Mouse (Mus musculus) neural tube, embryonic 12.5 days (tissue): Measurements from ENCODE around the gene Agbl4. TPM values are rescaled to one million over a fixed set of nuclear protein-coding genes. Genes with fewer than 3 reads are reported as not detected.

Experiments used
- ATAC-seq: fragments of 200-750 bp; cut with Nextera tagmentation; 2 replicates; pipeline ENCODE4 v1.8.0; 2017; ENCODE audit warnings: low read depth, mild to moderate bottlenecking, moderate TSS enrichment, moderate library complexity; ENCODE audit not compliant: low FRiP score
- H3K27ac ChIP-seq: fragments of 300-500 bp; sonication (generic); 2 replicates; pipeline ENCODE4 v1.5.1; 2016
- H3K27me3 ChIP-seq: fragments of 300-500 bp; sonication (generic); replicated peaks from 2 replicates; pipeline ENCODE4 v1.6.1; 2016; ENCODE audit warnings: mild to moderate bottlenecking
- H3K36me3 ChIP-seq: fragments of 300-500 bp; sonication (generic); 2 replicates; pipeline ENCODE4 v1.6.1; 2016; ENCODE audit warnings: mild to moderate bottlenecking
- H3K4me1 ChIP-seq: fragments of 300-500 bp; sonication (generic); 2 replicates; pipeline ENCODE4 v1.6.1; 2016
- H3K4me2 ChIP-seq: fragments of 300-500 bp; sonication (generic); replicated peaks from 2 replicates; pipeline ENCODE4 v1.6.1; 2016; ENCODE audit warnings: mild to moderate bottlenecking
- H3K4me3 ChIP-seq: fragments of 300-500 bp; sonication (generic); 2 replicates; pipeline ENCODE4 v1.5.1; 2016
- H3K9ac ChIP-seq: fragments of 300-500 bp; sonication (generic); 2 replicates; pipeline ENCODE4 v1.6.1; 2016; ENCODE audit warnings: mild to moderate bottlenecking
- H3K9me3 ChIP-seq: fragments of 300-500 bp; sonication (generic); 2 replicates; pipeline ENCODE4 v1.6.1; 2016; ENCODE audit warnings: mild to moderate bottlenecking
- WGBS: fragments of 180-500 bp; shearing (Covaris S2); methylation state at CpG from one replicate; pipeline ENCODE4 v1.1.7; 2016; 5-methylcytosine and 5-hydroxymethylcytosine counted together
- polyA plus RNA-seq: library from polyadenylated mRNA; unstranded; fragments of >200 nt; fragmentation: Nextera tagmentation; extraction: Ambion mirVana; gene quantifications from 2 replicates; pipeline ENCODE4 v1.2.1, GENCODE M21; 2016

The Agbl4 gene
- polyA plus RNA-seq, 1 experiment from 2014 or later = 1.5 TPM

DNA sequence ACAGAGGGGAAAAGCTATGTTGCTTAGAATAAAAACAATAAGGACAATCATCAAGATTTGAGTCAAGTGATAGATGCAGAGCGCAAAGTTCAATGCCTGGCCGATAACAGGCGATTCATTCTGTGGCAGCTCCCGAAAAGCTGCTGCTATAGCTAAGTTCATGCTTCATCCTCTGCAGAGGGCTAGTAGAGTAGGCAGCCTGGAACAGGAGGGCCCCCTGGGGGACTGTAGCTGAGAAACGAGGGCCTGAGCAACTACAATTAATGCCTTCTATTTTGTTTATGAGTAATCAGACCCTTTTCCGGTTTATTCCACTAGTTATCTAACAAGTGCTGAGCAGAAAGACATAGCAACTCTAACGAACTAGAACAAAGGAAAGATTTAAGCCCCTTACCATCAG lies 909.7 kb downstream of the Agbl4 start:
- H3K4me2 ChIP-seq = no peak overlapping the region
- 65% methylated on average over 7 of the region's 7 CpGs for WGBS
- H3K36me3 ChIP-seq = no peaks in the 10 kb centered on the region
- H3K4me1 ChIP-seq = no peaks in the 10 kb centered on the region
- no peak for ATAC-seq
- no peak overlapping the region for H3K9ac ChIP-seq
- no peak overlapping the region for H3K4me3 ChIP-seq
- H3K27me3 ChIP-seq = no peaks in the 10 kb centered on the region
- no peak overlapping the region for H3K27ac ChIP-seq
- H3K9me3 ChIP-seq = no peaks in the 10 kb centered on the region

GRCm38 (mm10) chr4:111307633-111308032 lies 910.2 kb downstream of the Agbl4 start:
- Histone ChIP-seq H3K4me2 (no peak overlapping the region), H3K36me3 (no peaks in the 10 kb centered on the region), H3K4me1 (no peaks in the 10 kb centered on the region), H3K27ac (no peak overlapping the region), H3K4me3 (no peak overlapping the region), H3K9me3 (no peaks in the 10 kb centered on the region), H3K27me3 (no peaks in the 10 kb centered on the region), H3K9ac (no peak overlapping the region)
- 70% methylated on average over 5 of the region's 5 CpGs for WGBS
- no peak for ATAC-seq

DNA sequence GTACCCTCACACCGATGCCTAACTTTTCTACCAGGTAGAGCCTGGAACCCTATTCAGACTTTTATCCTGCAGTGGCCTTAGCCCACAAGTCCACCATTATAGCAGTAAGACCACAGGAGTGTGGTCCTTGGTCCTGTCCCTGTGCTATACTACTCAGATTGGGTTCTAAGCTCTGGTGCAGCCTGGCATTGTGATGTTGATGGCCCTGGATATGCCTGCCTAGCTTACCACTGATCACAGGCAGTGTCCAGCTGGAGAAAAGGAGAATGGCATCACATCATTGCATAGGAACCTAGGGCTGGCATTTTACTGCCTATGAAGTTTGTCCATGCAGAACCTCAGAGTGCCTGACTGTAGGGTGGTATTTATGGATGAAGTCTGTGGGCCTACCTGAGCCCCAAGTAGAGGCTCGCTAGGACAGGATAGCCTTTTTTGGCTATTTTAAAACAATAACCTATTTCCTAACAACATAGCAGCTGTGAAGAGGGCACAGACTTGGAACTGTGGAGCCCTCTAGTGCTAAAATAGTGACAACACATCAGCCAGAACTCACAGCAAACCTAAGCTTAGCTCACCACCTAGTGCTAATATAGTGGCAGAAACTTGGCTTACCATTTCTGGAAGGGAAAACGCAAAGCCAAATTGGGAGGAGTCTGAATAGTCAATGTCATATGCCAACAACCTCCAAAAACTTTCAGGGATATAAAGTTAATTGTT lies 911.3 kb downstream of the Agbl4 start:
- WGBS = 79% methylated on average over 3 of the region's 3 CpGs
- no peaks in the 10 kb centered on the region for H3K9me3 ChIP-seq
- H3K9ac ChIP-seq = no peak overlapping the region
- H3K36me3 ChIP-seq = no peaks in the 10 kb centered on the region
- H3K4me1 ChIP-seq = no peaks in the 10 kb centered on the region
- no peak overlapping the region for H3K27ac ChIP-seq
- no peaks in the 10 kb centered on the region for H3K27me3 ChIP-seq
- H3K4me3 ChIP-seq = no peak overlapping the region
- H3K4me2 ChIP-seq = no peak overlapping the region
- ATAC-seq = no peak; the same call in 1 of the 2 replicates

- 77% methylated on average over 11 of the region's 11 CpGs for WGBS
- no peak for ATAC-seq
- H3K4me2 ChIP-seq = no peak overlapping the region
- H3K4me1 ChIP-seq = no peaks in the 10 kb centered on the region
- H3K9me3 ChIP-seq = no peaks in the 10 kb centered on the region
- no peak overlapping the region for H3K27ac ChIP-seq
- H3K4me3 ChIP-seq = no peak overlapping the region
- no peaks in the 10 kb centered on the region for H3K36me3 ChIP-seq
- H3K9ac ChIP-seq = no peak overlapping the region
- H3K27me3 ChIP-seq = no peaks in the 10 kb centered on the region
Measured at GRCm38 (mm10) chr4:111327094-111327493, 929.6 kb downstream of the Agbl4 start.

GRCm38 (mm10) chr4:111327760-111328373 lies 930.4 kb downstream of the Agbl4 start:
- no peak overlapping the region for H3K4me2 ChIP-seq
- no peaks in the 10 kb centered on the region for H3K27me3 ChIP-seq
- H3K9me3 ChIP-seq = no peaks in the 10 kb centered on the region
- no peaks in the 10 kb centered on the region for H3K36me3 ChIP-seq
- ATAC-seq = peak; percentile 33; the same call in 1 of the 2 replicates
- H3K4me3 ChIP-seq = no peak overlapping the region
- WGBS = 70% methylated on average over 11 of the region's 11 CpGs
- no peak overlapping the region for H3K27ac ChIP-seq
- no peaks in the 10 kb centered on the region for H3K4me1 ChIP-seq
- H3K9ac ChIP-seq = no peak overlapping the region

GRCm38 (mm10) chr4:111329501-111329900 lies 932.0 kb downstream of the Agbl4 start:
- 73% methylated on average over 4 of the region's 4 CpGs for WGBS
- no peaks in the 10 kb centered on the region for H3K4me1 ChIP-seq
- H3K4me3 ChIP-seq = no peak overlapping the region
- H3K9ac ChIP-seq = no peak overlapping the region
- ATAC-seq = no peak
- no peaks in the 10 kb centered on the region for H3K9me3 ChIP-seq
- H3K36me3 ChIP-seq = no peaks in the 10 kb centered on the region
- H3K27ac ChIP-seq = no peak overlapping the region
- H3K27me3 ChIP-seq = no peaks in the 10 kb centered on the region
- no peak overlapping the region for H3K4me2 ChIP-seq

- no peak for ATAC-seq
- no peaks in the 10 kb centered on the region for H3K36me3 ChIP-seq
- WGBS = 84% methylated on average over 4 of the region's 4 CpGs
- no peak overlapping the region for H3K4me2 ChIP-seq
- H3K4me3 ChIP-seq = no peak overlapping the region
- H3K27ac ChIP-seq = no peak overlapping the region
- H3K4me1 ChIP-seq = no peaks in the 10 kb centered on the region
- H3K27me3 ChIP-seq = no peaks in the 10 kb centered on the region
- no peaks in the 10 kb centered on the region for H3K9me3 ChIP-seq
- no peak overlapping the region for H3K9ac ChIP-seq
Measured at GRCm38 (mm10) chr4:111332864-111333263, 935.4 kb downstream of the Agbl4 start.

DNA sequence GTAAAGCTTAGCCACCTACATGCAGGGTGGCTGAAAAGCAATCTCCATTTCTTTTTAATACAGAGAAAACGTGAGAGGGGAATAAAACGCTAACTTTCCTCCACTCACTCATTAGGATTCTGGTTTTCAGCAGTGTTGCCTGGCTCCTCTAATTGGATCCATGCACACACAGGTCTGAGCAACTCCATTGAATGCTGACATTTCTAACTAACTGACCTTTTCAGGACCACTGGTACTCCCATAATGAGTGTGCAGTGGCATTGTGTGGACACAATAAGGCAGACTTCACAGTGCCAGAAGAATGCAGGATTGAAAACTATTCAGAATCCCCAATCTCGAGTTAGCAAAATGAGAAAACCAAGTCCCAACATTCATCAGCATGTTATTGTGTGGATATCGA lies 952.5 kb downstream of the Agbl4 start:
- Histone ChIP-seq H3K4me3 (no peak overlapping the region), H3K4me1 (peaks cover 4% of the 10 kb centered on the region; the same call in 1 of the 2 replicates), H3K9me3 (no peaks in the 10 kb centered on the region), H3K36me3 (no peaks in the 10 kb centered on the region), H3K27ac (no peak overlapping the region), H3K4me2 (no peak overlapping the region), H3K9ac (no peak overlapping the region), H3K27me3 (no peaks in the 10 kb centered on the region)
- no peak for ATAC-seq
- 21% methylated on average over 4 of the region's 4 CpGs for WGBS

DNA sequence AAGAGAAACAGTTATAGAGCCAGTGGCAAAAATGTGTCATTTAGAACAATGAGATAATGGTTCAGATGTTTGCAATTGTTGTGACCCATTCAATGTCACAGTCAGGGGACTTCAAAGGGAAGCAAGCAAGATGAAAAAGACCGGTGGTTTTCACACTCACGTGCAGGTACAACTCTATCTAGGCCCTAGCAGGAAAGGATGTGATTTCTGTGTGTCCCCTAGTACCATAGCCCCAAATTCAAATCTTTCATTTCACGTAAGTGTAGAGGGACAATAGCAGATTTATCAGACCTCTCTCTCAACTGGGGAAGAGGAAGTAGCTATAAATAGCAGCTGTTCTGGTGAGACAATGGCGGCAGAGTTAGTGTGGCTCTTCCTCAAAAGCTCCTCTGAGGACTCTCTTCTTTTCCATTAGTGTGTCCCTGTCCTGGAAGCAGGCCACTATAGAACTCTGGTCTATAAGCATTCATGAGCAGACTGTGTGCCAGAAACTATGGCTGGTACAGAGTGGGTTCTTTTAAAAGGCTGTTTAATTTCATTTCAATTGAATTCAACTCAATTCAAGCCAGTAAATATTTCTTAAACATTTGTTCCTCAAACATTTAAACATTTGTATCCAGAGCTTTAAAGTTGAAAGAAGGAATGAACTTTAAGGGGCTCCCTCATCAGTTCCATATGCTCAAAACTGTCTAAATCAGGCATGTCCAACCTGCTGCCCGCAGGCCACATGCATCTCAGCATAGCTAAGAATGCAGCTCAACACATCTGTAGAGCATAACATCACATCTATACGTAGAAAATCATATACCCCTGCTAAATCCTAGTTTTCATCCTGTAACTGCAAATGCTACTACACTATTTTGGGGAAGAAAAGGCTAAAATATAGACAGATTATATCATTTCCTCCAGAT lies 953.4 kb downstream of the Agbl4 start:
- WGBS = 34% methylated on average over 6 of the region's 6 CpGs
- Histone ChIP-seq H3K27ac (no peak overlapping the region), H3K9me3 (no peaks in the 10 kb centered on the region), H3K27me3 (no peaks in the 10 kb centered on the region), H3K4me2 (no peak overlapping the region), H3K4me1 (peaks cover 5% of the 10 kb centered on the region; the same call in 1 of the 2 replicates), H3K4me3 (no peak overlapping the region), H3K9ac (no peak overlapping the region), H3K36me3 (no peaks in the 10 kb centered on the region)
- ATAC-seq = no peak

- Histone ChIP-seq H3K9ac (no peak overlapping the region), H3K27ac (no peak overlapping the region), H3K36me3 (no peaks in the 10 kb centered on the region), H3K27me3 (no peaks in the 10 kb centered on the region), H3K4me3 (no peak overlapping the region), H3K9me3 (no peaks in the 10 kb centered on the region), H3K4me2 (no peak overlapping the region), H3K4me1 (peaks cover 14% of the 10 kb centered on the region; the same call in 1 of the 2 replicates)
- ATAC-seq = peak; percentile 85
- WGBS = 18% methylated on average over 4 of the region's 4 CpGs
Measured at GRCm38 (mm10) chr4:111356584-111357115, 959.2 kb downstream of the Agbl4 start.

- no peaks in the 10 kb centered on the region for H3K9me3 ChIP-seq
- H3K4me3 ChIP-seq = no peak overlapping the region
- 10% methylated on average over 3 of the region's 3 CpGs for WGBS
- peaks cover 14% of the 10 kb centered on the region; the same call in 1 of the 2 replicates for H3K4me1 ChIP-seq
- H3K9ac ChIP-seq = no peak overlapping the region
- H3K36me3 ChIP-seq = no peaks in the 10 kb centered on the region
- H3K27ac ChIP-seq = no peak overlapping the region
- H3K4me2 ChIP-seq = 0 out of 2 replicates have a peak overlapping the region, but pooled peaks have one; percentile 22
- peak; percentile 84 for ATAC-seq
- H3K27me3 ChIP-seq = no peaks in the 10 kb centered on the region
Measured at GRCm38 (mm10) chr4:111357176-111357575, 959.7 kb downstream of the Agbl4 start.

- no peak for ATAC-seq
- H3K36me3 ChIP-seq = no peaks in the 10 kb centered on the region
- WGBS = 83% methylated on average over 2 of the region's 2 CpGs
- H3K4me3 ChIP-seq = no peak overlapping the region
- H3K27me3 ChIP-seq = no peaks in the 10 kb centered on the region
- H3K9ac ChIP-seq = no peak overlapping the region
- no peak overlapping the region for H3K4me2 ChIP-seq
- no peaks in the 10 kb centered on the region for H3K4me1 ChIP-seq
- H3K27ac ChIP-seq = no peak overlapping the region
- H3K9me3 ChIP-seq = no peaks in the 10 kb centered on the region
Measured at GRCm38 (mm10) chr4:111364199-111364598, 966.7 kb downstream of the Agbl4 start.
